Mouse (Mus musculus): ENCODE data around the gene Mindy3. TPM values are rescaled to one million over a fixed set of nuclear protein-coding genes. Genes with fewer than 3 reads are reported as not detected.
A peak's percentile ranks its signal among the peaks of the same experiment; 100 is the strongest.

Gene Mindy3
- polyA plus RNA-seq, 1 experiment from 2014 or later: 37.1 TPM

- Histone ChIP-seq H3K27me3 (no peaks in the 10 kb centered on the region), H3K36me3 (peaks cover 5% of the 10 kb centered on the region), H3K9me3 (replicated peaks) (no peaks in the 10 kb centered on the region), H3K4me3 (replicated peaks) (no peak overlapping the region), H3K4me2 (no peak overlapping the region), H3K9ac (no peak overlapping the region), H3K4me1 (peaks cover 4% of the 10 kb centered on the region; the same call in 1 of the 2 replicates), H3K27ac (no peak overlapping the region)
- no peak for ATAC-seq (replicated peaks; ENCODE audit: low FRiP score)
- WGBS: 86% methylated on average over 2 of the region's 2 CpGs
These were observed 12.5 kb downstream of the Mindy3 start for GRCm38 (mm10) chr2:12406737-12407136.

DNA sequence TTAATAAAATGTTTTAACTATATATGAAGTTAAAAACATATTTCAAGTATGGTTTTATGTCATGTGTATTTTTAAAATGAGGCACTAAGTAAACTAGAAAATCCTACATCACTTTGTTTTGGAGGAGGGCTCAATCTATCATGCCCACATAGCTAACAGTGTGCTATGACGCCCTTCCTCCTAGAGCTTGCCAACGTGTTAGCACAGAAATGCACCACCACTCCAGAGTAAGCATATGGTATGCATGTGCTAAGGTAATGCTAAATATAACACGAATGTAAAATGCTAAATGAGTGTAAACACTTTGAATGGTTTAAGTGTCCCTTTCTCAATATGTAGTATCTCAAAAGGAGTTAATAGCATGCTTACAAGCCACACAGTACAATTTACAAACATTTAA is 16.8 kb downstream of the Mindy3 start:
- no peaks in the 10 kb centered on the region for H3K4me1 ChIP-seq
- H3K27ac ChIP-seq: no peak overlapping the region
- WGBS: 86% methylated on average over 3 of the region's 3 CpGs
- no peaks in the 10 kb centered on the region for H3K27me3 ChIP-seq
- peaks cover 5% of the 10 kb centered on the region for H3K36me3 ChIP-seq
- no peaks in the 10 kb centered on the region for H3K9me3 ChIP-seq (replicated peaks)
- no peak overlapping the region for H3K4me3 ChIP-seq (replicated peaks)
- ATAC-seq (replicated peaks; ENCODE audit: low FRiP score): no peak
- H3K9ac ChIP-seq: no peak overlapping the region
- H3K4me2 ChIP-seq: no peak overlapping the region

DNA sequence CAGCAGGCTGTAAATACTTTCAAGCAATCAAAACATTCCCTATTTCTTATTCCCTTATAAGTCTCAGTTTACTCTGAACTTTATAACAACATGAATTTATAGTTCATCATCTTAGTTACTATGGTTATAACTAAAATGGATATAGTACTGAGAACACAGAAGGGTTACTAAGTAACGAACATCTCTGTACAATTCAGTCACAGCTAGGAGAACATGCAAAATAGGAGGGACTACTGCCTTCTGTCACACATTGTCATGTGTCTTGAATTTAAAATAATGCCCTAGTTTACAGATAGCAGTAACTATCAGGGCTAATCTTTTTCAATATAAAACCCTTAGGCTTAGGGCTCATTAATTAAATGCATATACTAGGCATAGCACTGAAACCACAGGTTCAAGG is 18.1 kb downstream of the Mindy3 start:
- Histone ChIP-seq H3K9me3 (replicated peaks) (no peaks in the 10 kb centered on the region), H3K27me3 (no peaks in the 10 kb centered on the region), H3K27ac (no peak overlapping the region), H3K36me3 (peaks cover 5% of the 10 kb centered on the region), H3K4me1 (no peaks in the 10 kb centered on the region), H3K4me2 (no peak overlapping the region), H3K4me3 (replicated peaks) (no peak overlapping the region), H3K9ac (no peak overlapping the region)
- WGBS: 82% methylated on average over 1 of the region's 1 CpGs
- no peak for ATAC-seq (replicated peaks; ENCODE audit: low FRiP score)

- Histone ChIP-seq H3K36me3 (peaks cover 22% of the 10 kb centered on the region), H3K4me2 (no peak overlapping the region), H3K9ac (no peak overlapping the region), H3K27me3 (no peaks in the 10 kb centered on the region), H3K4me3 (replicated peaks) (no peak overlapping the region), H3K27ac (no peak overlapping the region), H3K4me1 (no peaks in the 10 kb centered on the region), H3K9me3 (replicated peaks) (no peaks in the 10 kb centered on the region)
- WGBS: 68% methylated on average over 1 of the region's 1 CpGs
- ATAC-seq (replicated peaks; ENCODE audit: low FRiP score): peak; percentile 83
These were observed 30.2 kb downstream of the Mindy3 start for GRCm38 (mm10) chr2:12389028-12389427.

DNA sequence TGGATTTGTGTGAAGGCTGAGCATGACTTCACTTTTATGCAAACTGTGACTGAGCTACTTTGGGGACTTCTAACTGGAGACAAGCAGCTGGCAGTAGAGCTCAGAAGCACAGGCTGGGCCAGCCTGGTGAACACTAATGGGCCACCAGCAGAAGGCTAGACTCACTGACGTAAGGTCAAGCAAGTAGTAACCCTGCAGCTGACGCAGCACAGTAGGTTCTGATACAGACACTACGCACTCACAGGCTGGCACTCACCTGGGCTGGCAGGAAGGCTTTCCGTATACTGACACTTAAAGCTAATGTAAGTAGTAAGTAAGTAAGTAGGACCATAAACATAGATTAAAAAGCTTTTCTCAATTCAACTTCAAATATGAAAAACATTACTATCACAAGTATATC is 30.7 kb downstream of the Mindy3 start:
- no peak for ATAC-seq (replicated peaks; ENCODE audit: low FRiP score)
- Histone ChIP-seq H3K4me2 (no peak overlapping the region), H3K36me3 (peaks cover 22% of the 10 kb centered on the region), H3K9ac (no peak overlapping the region), H3K27ac (no peak overlapping the region), H3K9me3 (replicated peaks) (no peaks in the 10 kb centered on the region), H3K27me3 (no peaks in the 10 kb centered on the region), H3K4me1 (no peaks in the 10 kb centered on the region), H3K4me3 (replicated peaks) (no peak overlapping the region)
- WGBS: 90% methylated on average over 4 of the region's 4 CpGs

GRCm38 (mm10) chr2:12384389-12384788 is 34.9 kb downstream of the Mindy3 start:
- Histone ChIP-seq H3K4me2 (no peak overlapping the region), H3K36me3 (peaks cover 26% of the 10 kb centered on the region), H3K9me3 (replicated peaks) (no peaks in the 10 kb centered on the region), H3K4me1 (no peaks in the 10 kb centered on the region), H3K27ac (no peak overlapping the region), H3K9ac (no peak overlapping the region), H3K4me3 (replicated peaks) (no peak overlapping the region), H3K27me3 (no peaks in the 10 kb centered on the region)
- ATAC-seq (replicated peaks; ENCODE audit: low FRiP score): no peak
- 89% methylated on average over 1 of the region's 1 CpGs for WGBS

DNA sequence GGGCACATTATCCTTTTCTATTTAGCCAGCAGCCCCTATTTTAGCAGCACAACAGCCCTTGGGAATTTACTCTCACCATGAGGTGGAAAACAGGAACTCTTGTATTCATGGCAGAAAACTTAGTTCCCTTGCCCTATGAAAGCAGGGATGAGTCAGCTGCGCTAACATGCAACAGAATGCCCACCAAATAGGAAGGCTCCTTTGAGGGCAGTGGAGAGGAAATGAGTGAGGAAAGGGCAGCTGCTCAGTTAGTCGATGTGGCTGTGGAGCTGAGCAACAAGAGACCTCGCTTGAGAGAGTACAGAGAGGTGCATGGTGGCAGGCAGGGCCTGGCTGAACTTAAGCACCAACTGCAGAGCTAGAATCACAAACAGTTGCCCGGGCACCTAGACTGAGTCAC is 36.6 kb downstream of the Mindy3 start:
- no peak for ATAC-seq (replicated peaks; ENCODE audit: low FRiP score)
- no peaks in the 10 kb centered on the region for H3K9me3 ChIP-seq (replicated peaks)
- H3K4me2 ChIP-seq: no peak overlapping the region
- no peaks in the 10 kb centered on the region for H3K4me1 ChIP-seq
- peak overlapping the region; percentile 1; the same call in 1 of the 2 replicates for H3K27ac ChIP-seq
- no peak overlapping the region for H3K4me3 ChIP-seq (replicated peaks)
- no peaks in the 10 kb centered on the region for H3K27me3 ChIP-seq
- H3K9ac ChIP-seq: no peak overlapping the region
- H3K36me3 ChIP-seq: peaks cover 30% of the 10 kb centered on the region
- 73% methylated on average over 4 of the region's 4 CpGs for WGBS

DNA sequence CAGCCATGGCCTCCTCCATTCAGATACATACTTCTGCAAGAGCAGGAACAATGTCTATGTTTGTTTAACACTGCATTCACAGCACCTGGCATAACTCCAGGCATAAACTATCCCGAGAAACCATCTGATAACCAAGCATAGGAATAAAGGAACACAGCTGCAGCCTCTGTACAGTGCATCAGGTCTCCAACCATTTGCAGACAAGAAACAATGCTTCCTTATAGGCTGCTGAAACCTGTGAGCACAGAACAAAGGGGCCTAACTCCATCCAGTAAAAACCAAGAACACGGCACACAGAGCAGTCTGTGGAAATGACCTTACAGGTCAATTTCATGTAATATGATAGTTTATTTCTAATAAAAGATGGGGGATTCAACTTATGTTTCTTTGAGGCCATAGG is 39.0 kb downstream of the Mindy3 start:
- Histone ChIP-seq H3K9ac (no peak overlapping the region), H3K36me3 (peaks cover 19% of the 10 kb centered on the region; the same call in 1 of the 2 replicates), H3K27me3 (no peaks in the 10 kb centered on the region), H3K9me3 (replicated peaks) (no peaks in the 10 kb centered on the region), H3K4me1 (no peaks in the 10 kb centered on the region), H3K4me3 (replicated peaks) (no peak overlapping the region), H3K27ac (no peak overlapping the region), H3K4me2 (no peak overlapping the region)
- WGBS: 33% methylated on average over 2 of the region's 2 CpGs
- peak; percentile 54; the same call in 1 of the 2 replicates for ATAC-seq (replicated peaks; ENCODE audit: low FRiP score)

DNA sequence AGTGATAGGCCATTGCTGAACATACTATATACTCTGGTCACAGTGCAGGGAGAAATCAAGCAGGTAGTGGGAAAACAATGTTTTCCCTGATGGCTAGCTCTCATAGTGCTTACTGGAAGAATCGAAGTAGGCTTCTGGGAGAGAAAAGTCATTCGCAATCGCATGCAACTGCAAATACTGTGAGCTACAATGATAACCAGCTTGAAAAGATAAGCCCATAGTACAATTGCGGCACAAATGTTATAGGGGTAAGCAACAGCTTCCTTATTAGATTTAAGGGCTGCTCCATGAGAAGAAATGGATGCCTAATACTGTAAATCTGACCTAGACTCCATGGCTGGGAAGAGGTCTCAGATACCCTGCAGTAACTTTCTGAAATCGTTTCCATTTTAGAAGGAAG is 40.7 kb downstream of the Mindy3 start:
- WGBS: 93% methylated on average over 5 of the region's 5 CpGs
- H3K36me3 ChIP-seq: peaks cover 8% of the 10 kb centered on the region; the same call in 1 of the 2 replicates

DNA sequence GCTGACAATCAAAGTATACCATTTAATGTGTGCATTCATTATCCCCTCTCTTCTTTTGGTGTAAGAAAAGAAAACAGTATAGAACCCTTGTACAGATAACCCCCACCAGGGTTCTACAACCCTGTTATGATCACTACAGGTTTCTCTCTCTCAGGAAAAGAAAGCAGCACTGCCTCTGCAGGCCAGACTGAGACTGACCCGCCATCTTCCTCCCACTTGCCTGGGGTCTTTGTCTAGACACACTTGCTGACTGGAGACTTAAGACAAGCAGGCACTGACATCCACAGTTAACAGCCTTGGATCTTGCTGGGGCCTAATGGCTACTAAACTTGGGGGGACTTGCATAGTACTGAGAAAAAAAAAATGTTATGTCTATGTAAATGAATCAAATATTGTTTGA is 42.2 kb downstream of the Mindy3 start:
- no peak overlapping the region for H3K27ac ChIP-seq
- 76% methylated on average over 1 of the region's 1 CpGs for whole genome bisulfite sequencing
- H3K9me3 ChIP-seq (replicated peaks): no peaks in the 10 kb centered on the region

More for the DNA sequence above, 40.7 kb downstream of the Mindy3 start:
- no peak for ATAC-seq (replicated peaks; ENCODE audit: low FRiP score)
- no peaks in the 10 kb centered on the region for H3K9me3 ChIP-seq (replicated peaks)
- H3K4me2 ChIP-seq: no peak overlapping the region
- no peak overlapping the region for H3K4me3 ChIP-seq (replicated peaks)
- H3K27me3 ChIP-seq: no peaks in the 10 kb centered on the region
- H3K9ac ChIP-seq: no peak overlapping the region
- H3K27ac ChIP-seq: no peak overlapping the region
- no peaks in the 10 kb centered on the region for H3K4me1 ChIP-seq

DNA sequence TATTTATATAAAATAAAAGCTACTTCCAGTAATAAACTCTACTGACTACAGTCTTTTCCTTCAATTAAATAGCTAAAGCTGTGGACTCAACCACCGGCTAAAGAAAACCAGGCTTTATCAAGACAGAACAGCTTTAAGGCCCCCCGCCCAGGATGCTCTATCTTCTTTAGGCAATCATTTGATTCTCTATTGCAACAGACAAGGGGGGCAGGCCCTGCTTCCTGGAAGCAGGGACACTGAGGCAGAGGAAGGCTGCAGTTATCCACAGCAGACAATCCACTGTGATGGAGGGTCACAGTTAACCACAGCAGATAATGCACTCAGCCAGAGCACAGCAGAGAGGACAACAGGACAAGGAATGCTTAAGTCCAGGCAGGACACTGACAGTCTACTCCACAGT is 46.4 kb downstream of the Mindy3 start:
- ATAC-seq (replicated peaks; ENCODE audit: low FRiP score): no peak
- Histone ChIP-seq H3K4me1 (no peaks in the 10 kb centered on the region), H3K9me3 (replicated peaks) (no peaks in the 10 kb centered on the region), H3K4me3 (replicated peaks) (no peak overlapping the region), H3K27ac (no peak overlapping the region), H3K4me2 (no peak overlapping the region), H3K27me3 (no peaks in the 10 kb centered on the region), H3K9ac (no peak overlapping the region), H3K36me3 (no peaks in the 10 kb centered on the region)
- 90% methylated on average over 2 of the region's 2 CpGs for WGBS

More for the DNA sequence above, 42.2 kb downstream of the Mindy3 start:
- no peak overlapping the region for H3K4me2 ChIP-seq
- H3K27me3 ChIP-seq: no peaks in the 10 kb centered on the region
- no peaks in the 10 kb centered on the region for H3K4me1 ChIP-seq
- H3K36me3 ChIP-seq: peaks cover 8% of the 10 kb centered on the region; the same call in 1 of the 2 replicates
- no peak overlapping the region for H3K9ac ChIP-seq
- no peak overlapping the region for H3K4me3 ChIP-seq (replicated peaks)
- ATAC-seq (replicated peaks; ENCODE audit: low FRiP score): no peak

- no peak overlapping the region for H3K4me3 ChIP-seq (replicated peaks)
- WGBS: 95% methylated on average over 4 of the region's 4 CpGs
- H3K9me3 ChIP-seq (replicated peaks): no peaks in the 10 kb centered on the region
- H3K4me1 ChIP-seq: no peaks in the 10 kb centered on the region
- ATAC-seq (replicated peaks; ENCODE audit: low FRiP score): no peak
- no peaks in the 10 kb centered on the region for H3K27me3 ChIP-seq
- H3K36me3 ChIP-seq: no peaks in the 10 kb centered on the region
- no peak overlapping the region for H3K9ac ChIP-seq
- no peak overlapping the region for H3K27ac ChIP-seq
- H3K4me2 ChIP-seq: no peak overlapping the region
These were observed 47.9 kb downstream of the Mindy3 start for GRCm38 (mm10) chr2:12371401-12371800.

DNA sequence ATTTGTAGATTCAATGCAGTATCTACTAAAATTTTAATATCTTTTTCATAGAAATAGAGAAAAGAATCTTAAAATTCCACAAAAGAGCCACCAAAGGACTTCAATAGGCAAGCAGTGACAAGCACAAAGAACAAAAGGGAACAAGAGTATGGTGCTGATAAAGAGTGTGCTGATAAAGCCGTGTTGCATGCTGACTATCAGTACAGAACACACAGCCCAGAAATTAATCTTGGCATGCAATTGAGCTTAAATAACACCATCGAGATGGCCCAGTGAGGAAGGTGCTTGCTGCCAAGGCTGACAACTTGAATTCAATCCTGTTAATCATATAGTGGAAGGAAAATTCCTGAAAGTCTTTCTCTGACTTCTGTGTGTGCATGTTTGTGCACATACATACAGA is 50.8 kb downstream of the Mindy3 start:
- Histone ChIP-seq H3K4me2 (no peak overlapping the region), H3K36me3 (peaks cover under 1% of the 10 kb centered on the region; the same call in 1 of the 2 replicates), H3K27ac (no peak overlapping the region), H3K9me3 (replicated peaks) (no peaks in the 10 kb centered on the region), H3K9ac (no peak overlapping the region), H3K27me3 (no peaks in the 10 kb centered on the region), H3K4me3 (replicated peaks) (no peak overlapping the region), H3K4me1 (no peaks in the 10 kb centered on the region)
- ATAC-seq (replicated peaks; ENCODE audit: low FRiP score): no peak
- WGBS: 67% methylated on average over 2 of the region's 2 CpGs

All from kidney, embryonic 15.5 days (tissue).